Mouse (Mus musculus): ENCODE measurements at regions not wholly inside any gene's neighbourhood (a gene's known extent, or its start where the extent isn't known, plus 50 kb on each side); places are given as distances from the start of the nearest gene placed in this dataset.
"Not testable (repeated sequence)": the region's sequence is repeated elsewhere in the genome, so short reads cannot be mapped to it uniquely, and the experiment has no call there.

DNA sequence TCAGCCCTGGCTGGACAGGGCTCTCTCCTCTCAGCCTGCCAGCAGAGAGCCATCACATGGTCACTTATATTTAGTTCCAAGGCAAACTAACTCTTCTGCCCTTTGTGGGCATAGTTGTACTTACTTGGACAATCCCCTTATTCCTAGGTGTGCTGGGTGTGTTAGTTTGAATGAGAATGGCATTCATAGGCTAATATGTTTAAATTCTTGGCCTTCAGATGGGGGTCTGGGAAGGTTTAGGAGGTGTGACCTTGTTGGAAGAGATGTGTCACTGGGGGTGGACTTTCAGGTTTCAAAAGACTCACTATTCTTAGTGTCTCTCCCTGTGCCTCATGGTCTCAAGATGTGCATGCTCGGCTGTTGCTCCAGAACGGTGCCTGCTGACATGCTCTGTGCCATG is 250.5 kb upstream of the Myo3a start:
- no peak for DNase-seq (ENCODE audit: low read depth)

DNA sequence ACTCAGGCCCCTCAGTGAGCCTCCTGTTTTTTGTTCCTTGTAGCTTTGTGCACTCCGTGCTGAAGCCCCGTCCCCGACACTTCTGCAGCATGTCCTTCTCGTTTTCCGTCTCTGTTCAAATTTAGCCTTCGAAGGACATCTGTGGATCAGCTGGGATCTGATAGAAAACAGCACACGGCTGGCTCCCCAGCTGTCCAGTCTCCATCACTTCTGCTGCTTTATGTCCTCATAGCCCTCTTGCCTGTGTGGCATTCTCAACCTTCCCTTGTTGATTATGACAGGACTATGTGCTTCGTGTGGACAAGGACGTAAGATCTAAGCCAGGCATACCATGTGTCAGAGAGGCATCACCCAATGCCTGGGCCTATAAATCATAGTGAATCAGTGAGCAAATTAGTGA is 247.1 kb upstream of the Myo3a start:
- no peak for DNase-seq (ENCODE audit: low read depth)

DNA sequence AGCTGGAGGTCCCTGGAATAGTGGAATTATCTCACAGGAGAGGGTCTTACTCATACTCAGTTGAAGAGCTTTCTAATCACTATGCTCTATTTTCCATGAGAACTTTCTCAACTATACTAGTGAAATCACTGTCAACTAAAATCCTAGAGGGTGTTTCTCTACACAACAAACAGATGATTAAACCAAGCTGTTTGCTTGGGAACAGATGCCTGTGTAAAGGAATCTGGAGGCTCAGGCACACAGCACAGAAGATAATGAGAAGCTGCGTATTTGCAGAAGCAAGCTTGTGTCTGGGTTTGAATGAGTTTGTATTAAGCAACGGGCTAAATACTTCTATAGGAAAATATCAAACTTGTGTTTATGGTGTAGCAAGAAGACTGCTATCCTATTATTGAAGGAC is 202.9 kb upstream of the Myo3a start:
- DNase-seq (ENCODE audit: low read depth): no peak

DNA sequence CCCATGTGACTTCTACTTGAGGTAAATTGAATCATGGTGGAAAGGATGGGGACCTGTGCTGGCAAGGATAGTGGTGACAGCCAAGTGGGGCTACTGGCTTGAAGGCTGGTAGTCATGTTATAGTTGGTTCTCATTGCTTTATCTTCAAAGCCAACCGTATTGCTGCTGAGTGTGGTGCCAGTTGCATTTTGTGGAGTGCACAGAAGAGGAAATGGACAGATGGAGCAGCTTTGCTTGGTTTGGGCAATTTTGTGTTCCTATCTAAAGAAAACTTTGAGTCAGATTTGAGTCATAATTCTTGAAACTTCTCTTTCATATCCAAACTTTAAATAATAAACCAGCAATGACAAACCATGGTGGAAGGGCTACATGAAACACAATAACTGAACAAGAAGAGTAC is 200.5 kb upstream of the Myo3a start:
- DNase-seq (ENCODE audit: low read depth): no peak

DNA sequence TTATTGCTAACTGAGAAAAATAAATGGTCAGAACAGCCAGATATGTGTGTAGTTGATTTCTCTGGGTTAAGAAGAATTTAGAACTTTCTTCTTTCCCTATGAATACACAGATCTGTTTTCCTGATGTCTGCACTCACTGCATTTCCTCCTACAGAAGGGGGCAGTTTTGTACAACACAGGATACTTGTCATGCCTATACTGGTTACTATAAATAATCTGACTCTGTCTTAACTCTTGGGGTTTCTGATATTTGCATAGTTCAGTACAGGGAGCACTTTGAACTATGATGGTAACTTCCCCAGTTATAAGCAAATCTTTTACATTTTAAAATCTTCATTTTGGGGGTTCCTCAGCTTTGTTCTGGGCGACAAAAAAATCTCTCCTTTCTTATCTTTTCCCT is 198.7 kb upstream of the Myo3a start:
- no peak for DNase-seq (ENCODE audit: low read depth)

DNA sequence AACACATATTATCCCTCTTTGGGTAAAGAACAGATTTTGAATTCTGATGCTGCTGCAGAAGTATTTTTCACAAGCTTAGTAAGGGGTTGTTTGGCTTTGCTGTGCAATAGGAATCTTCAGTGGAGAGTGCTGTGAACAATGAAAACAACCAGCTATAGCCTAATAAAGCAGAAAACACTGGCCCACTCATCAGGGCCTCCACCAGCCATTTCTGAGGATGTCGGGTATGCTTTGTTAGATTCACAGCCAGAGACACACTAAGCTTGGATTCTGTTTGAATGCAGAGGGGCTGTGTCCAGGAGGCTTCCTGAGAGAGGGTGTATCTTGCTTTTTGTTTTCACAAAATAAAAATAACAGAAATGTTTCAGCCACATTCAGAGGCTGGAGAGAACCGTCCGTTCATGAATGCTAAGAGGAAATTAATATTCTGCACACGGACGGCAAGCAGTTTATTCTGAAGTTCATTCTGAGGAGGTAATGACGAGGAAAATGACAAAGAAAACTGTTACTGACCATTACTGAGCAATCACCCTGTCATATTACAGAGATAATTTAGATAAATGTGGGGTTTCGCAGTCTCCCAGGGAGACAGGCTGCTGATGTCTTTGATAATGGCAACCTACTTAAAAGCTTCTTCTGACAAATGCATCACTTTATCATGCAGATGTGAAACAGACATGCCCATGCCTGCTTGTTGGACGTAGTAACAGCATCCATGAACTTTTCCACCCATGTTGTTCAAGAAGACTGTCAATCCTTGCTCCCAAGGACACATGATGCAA is 198.1 kb upstream of the Myo3a start:
- no peak for DNase-seq (ENCODE audit: low read depth)

DNA sequence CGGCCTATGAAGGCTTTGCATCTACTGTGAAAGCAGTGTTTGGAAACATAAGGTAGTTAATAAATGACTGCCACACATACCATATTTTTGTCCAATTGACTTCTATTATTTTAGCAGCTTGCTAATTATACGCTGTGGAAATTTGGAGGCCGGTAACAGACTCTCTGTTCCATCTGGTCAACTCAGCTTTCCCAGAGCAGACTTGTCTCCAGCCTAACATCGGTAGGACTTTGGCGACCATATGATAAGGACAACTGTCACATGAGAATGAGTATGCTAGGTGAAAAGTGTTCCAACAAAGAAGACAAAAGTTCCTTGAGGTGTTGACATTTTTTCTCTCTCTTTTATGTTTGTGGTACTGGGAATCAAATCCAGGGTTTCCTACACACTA is 197.5 kb upstream of the Myo3a start:
- no peak for DNase-seq (ENCODE audit: low read depth)

DNA sequence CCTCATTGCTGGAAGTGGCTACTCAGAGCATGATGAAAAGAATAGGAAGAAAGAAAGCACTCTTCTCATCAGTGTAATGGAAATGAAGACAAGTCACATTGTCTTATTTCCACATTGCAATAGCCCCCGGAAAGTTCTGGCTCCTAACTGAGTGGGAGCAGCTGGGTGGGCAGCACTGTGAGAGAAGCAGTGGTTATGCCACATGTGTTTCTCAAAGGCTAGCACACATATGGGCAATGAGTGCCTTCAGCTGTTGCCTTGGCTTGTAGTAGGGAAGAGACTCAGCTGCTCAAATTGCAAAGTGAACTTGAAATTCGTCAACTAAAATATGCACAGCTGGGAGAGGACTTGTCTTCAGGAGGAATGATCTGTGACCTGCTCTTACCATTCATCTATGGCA is 190.5 kb upstream of the Myo3a start:
- DNase-seq (ENCODE audit: low read depth): no peak

DNA sequence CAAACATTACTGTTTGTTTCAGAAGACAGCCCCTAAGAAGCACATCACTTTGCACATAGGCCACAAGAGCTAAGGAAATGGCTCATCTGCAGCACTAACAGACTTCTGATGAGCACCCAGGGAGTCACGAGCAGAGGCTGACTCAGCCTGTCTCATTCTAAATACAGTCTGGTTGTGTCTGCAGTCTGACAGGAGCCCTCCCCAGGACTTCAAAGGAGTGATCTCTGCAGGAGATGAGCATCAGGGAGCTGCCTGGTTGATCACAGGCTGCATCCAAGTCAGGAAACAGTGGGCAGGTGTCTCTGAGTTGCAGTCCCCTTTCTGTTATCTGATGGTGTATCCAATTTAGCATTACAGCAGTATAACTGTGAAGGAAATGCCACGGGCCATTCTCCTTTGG is 188.5 kb upstream of the Myo3a start:
- no peak for DNase-seq (ENCODE audit: low read depth)

DNA sequence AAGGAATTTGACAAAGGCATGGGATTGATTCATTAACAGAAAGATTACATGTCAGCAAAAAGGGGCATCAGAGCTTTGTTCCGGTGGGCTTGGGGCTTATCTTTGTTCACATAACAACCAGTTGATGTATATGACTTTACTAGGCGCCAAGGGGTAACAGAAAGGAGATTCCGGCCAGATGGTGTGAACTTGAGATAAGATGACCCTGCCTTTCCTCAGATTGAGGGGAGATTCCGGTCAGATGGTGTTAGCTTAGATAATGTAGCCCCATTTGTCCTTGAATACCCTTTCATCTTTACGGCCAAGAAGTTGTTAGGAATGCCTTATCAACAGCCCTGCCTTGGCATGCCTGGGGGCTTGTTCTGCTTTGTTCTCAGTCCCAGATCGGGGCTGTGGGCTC is 183.4 kb upstream of the Myo3a start:
- DNase-seq (ENCODE audit: low read depth): not testable (repeated sequence)

DNA sequence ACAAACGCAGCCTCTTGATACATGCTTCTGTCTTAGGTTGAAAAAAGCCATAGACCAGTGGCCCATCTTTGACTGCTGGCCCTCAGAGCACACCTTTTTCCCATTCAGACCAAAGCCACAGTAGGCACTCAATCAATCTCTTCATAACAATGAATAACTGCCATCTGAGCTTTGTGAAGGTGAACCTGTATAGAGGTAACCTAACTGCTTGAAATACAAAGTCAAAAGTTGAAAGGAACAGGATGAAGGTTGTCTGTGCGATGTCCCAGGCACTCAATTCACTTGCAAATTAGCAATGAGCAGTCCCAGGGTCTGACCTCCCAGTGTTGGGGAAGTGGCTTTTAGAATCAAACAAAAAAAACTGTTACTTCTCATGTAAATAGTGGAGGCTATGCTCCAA is 182.4 kb upstream of the Myo3a start:
- DNase-seq (ENCODE audit: low read depth): no peak

DNA sequence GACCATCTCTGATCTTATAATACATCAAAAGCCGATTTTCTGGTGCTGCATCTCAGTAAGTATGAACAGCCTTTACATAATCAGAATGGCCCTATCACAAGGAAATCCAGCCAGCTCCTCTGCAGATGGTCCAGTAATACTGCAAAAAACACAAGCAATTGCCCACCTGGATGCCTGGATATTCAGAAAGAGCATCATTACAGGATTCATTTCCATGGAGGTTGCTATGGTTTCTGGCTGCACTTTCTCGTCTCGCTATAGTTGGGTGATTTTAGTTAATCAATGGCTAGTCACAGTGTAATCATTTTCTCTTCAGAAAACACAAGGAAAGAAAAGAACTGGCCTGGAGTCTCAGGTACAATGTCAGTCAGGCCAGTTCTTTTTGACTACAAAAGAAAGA is 179.8 kb upstream of the Myo3a start:
- no peak for DNase-seq (ENCODE audit: low read depth)

DNA sequence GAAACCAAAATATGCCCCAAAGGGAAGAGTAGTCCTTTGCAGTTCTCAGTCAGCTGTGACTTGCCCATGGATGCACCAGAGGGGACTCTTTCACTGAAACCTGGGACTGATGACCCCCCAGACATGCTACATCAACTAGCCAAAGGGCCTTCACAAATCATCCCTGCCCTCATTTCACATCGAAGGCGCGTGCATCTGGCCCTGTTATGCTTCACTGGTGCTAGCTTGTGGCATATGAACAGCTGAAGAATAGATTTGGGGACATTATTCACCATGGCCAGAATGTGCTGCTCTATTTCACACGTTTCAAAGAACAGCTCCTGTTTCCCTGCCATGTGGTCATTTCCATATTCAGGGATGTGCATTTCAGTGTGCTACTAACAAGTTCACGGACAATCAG is 160.8 kb upstream of the Myo3a start:
- DNase-seq (ENCODE audit: low read depth): no peak

DNA sequence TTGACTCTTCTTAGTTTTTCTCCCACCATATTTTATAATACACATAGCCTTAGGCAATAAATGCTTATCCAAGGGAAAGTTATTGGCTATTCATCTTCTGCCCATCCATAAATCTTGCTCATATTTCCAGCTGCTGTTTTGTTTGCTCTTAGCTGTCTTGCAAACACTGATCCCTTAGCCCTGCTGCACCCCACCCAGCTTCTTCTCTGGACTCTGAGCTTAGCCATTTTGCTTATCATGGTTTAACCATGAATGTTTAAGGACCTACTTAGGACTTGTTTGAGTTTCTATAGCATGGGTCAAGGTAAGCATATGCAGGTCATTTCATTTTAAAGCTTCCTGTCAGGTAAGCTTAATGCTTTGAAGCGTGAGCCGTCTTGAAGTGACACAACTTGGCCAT is 130.5 kb upstream of the Myo3a start:
- DNase-seq (ENCODE audit: low read depth): no peak

DNA sequence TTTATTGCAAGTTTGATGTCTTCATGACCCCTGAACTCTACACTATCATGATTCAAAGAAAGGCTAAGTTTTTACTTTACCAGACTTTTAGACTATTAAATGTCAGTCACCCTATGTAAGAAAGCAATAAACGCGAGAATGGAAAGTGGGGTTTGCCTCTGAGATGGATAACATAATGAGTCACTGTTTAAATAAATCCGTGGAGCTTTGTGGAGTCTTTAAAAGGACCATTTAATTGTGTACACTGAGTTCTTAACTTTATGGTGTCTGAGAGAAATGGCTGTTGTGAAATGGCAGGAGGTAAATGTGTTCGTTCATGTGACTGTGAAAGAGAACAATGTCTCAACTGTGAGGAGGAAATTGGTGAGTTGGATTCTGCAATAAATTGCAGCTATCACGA is 122.2 kb upstream of the Myo3a start:
- no peak for DNase-seq (ENCODE audit: low read depth)

DNA sequence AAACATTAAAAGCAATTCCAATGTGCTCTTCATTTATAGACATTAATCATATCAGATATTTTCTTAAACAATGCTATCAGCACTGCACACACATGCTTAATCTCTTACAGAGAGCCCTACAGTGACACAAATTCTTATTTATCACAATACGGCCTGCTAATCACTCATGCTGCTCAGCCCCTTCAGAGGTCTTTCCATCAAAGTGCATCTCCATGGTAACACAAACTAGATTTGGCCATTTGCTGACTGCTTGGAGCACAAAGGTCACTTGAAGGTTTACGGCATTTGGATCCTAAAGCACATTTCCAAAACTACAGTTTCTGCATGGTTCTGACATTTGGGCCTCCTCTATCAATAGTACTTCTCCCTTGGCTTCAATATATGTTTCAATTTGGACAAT is 77.6 kb upstream of the Myo3a start:
- DNase-seq (ENCODE audit: low read depth): no peak

DNA sequence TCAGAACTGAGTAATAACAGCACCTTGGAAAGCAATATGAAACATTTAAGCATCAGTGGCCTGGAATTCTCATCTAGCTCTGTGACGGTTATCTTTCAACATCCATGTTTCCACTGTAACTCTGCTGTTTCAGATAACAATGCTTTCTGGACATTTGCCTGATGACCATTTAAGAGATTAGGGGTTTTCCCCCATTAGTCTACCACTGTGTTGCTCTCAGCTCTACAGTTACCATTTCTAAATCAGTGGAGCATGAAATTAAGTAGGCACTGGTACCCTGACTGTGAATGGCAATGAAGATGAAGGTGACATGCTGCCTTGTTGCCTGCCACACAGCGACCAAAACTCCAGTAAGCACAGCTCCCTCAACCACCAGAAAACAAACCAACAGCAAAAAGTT is 70.7 kb upstream of the Myo3a start:
- no peak for DNase-seq (ENCODE audit: low read depth)

DNA sequence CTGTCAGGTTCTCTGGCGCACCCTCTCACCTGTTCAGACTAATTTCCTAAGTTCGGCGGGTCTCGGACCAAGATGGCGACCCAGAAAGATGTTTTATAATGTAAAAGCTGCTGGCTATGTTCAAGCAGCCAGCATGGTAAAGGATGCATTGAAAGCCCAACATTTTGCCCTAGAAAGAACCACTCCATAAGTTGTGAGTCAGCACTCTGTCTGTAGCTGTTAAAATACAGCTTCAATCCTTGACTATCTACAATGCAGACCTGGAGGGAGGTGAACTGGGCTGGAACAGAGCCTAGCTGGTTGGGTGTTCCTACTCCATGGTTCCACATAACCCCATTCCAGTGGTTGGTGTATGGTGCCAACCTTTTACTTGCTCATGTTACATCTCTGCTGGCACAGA is 61.9 kb upstream of the Myo3a start:
- DNase-seq (ENCODE audit: low read depth): no peak

DNA sequence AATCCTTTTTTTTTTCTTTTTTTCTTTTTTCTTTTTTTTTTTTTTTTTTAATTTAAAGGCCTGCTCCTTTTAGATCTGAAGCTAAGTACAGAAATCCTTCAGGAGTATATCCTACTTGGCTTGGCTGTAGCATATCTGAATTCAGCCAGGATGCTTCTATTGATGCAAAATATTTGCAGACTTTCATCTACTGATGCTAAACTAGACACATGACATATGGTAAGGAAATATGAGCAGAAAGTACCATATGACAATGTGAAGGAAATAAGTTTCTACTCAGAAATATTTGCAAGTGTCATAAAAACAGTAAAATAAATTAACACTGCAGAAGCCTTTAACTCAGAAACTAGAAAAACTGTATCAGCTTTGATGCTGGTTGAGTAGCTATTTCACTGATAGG is 61.4 kb upstream of the Myo3a start:
- DNase-seq (ENCODE audit: low read depth): no peak
